Mouse (Mus musculus) megakaryocyte, embryonic 14.5 days (primary cell): ENCODE measurements around the gene Tgfb2. TPM values are rescaled to one million over a fixed set of nuclear protein-coding genes. Genes with fewer than 3 reads are reported as not detected.

Experiments
- H3K27me3 ChIP-seq: replicated peaks from 2 replicates; pipeline ENCODE3; 2012; ENCODE audit warnings: inconsistent platforms
- H3K36me3 ChIP-seq: replicated peaks from 2 replicates; pipeline ENCODE3; 2012; ENCODE audit warnings: low read length, inconsistent platforms, mixed read lengths
- H3K4me1 ChIP-seq: 2 replicates; pipeline ENCODE4 v1.6.1; 2012; ENCODE audit warnings: inconsistent platforms
- H3K4me3 ChIP-seq: replicated peaks from 2 replicates; pipeline ENCODE3; 2012; ENCODE audit warnings: moderate library complexity, mild to moderate bottlenecking, inconsistent platforms
- H3K9me3 ChIP-seq: 2 replicates; pipeline ENCODE4 v1.6.1; 2012; ENCODE audit warnings: inconsistent platforms
- FLI1 ChIP-seq: IDR thresholded peaks from 2 replicates; pipeline ENCODE4 v1.6.1; 2012; ENCODE audit warnings: low read length, inconsistent platforms, mixed read lengths
- GATA1 ChIP-seq: IDR thresholded peaks from 3 replicates; pipeline ENCODE4 v1.6.1; 2012; ENCODE audit warnings: mixed read lengths, low read length, inconsistent platforms, borderline replicate concordance
- polyA plus RNA-seq: library from polyadenylated mRNA; stranded (reverse); fragments of >175 nt; gene quantifications from 2 replicates; pipeline ENCODE4 v1.2.3, GENCODE M21; 2012; ENCODE audit warnings: low replicate concordance; ENCODE audit not compliant: insufficient read depth

Tgfb2 gene
- polyA plus RNA-seq, 1 experiment = not detected

- peaks cover 55% of the 10 kb centered on the region for H3K27me3 ChIP-seq
Observed at GRCm38 (mm10) chr1:186702391-186703255, 3.2 kb downstream of the Tgfb2 start.

GRCm38 (mm10) chr1:186701206-186701905 lies 4.4 kb downstream of the Tgfb2 start:
- Histone ChIP-seq H3K9me3 (peaks cover 13% of the 10 kb centered on the region), H3K4me3 (no peak overlapping the region), H3K4me1 (peaks cover 25% of the 10 kb centered on the region), H3K27me3 (peaks cover 42% of the 10 kb centered on the region), H3K36me3 (no peaks in the 10 kb centered on the region)
- TF ChIP-seq GATA1 (no peak), FLI1 (no peak)

More at GRCm38 (mm10) chr1:186702391-186703255, 3.2 kb downstream of the Tgfb2 start:
- H3K4me3 ChIP-seq = no peak overlapping the region
- TF ChIP-seq FLI1 (no peak), GATA1 (no peak)
- H3K36me3 ChIP-seq = no peaks in the 10 kb centered on the region
- H3K4me1 ChIP-seq = peaks cover 25% of the 10 kb centered on the region
- H3K9me3 ChIP-seq = 0 out of 2 replicates have a peak, but pooled peaks cover under 1% of the 10 kb centered on the region

GRCm38 (mm10) chr1:186700496-186700895 lies 5.3 kb downstream of the Tgfb2 start:
- Histone ChIP-seq H3K36me3 (no peaks in the 10 kb centered on the region), H3K27me3 (peaks cover 33% of the 10 kb centered on the region), H3K4me3 (no peak overlapping the region), H3K9me3 (peaks cover 19% of the 10 kb centered on the region), H3K4me1 (peaks cover 18% of the 10 kb centered on the region)
- TF ChIP-seq GATA1 = no peak
- no peak for TF ChIP-seq FLI1

GRCm38 (mm10) chr1:186698583-186699338 lies 7.0 kb downstream of the Tgfb2 start:
- H3K27me3 ChIP-seq = peaks cover 20% of the 10 kb centered on the region
- TF ChIP-seq GATA1 (no peak), FLI1 (no peak)
- peaks cover 3% of the 10 kb centered on the region for H3K4me1 ChIP-seq
- H3K4me3 ChIP-seq = no peak overlapping the region
- no peaks in the 10 kb centered on the region for H3K36me3 ChIP-seq
- H3K9me3 ChIP-seq = peaks cover 25% of the 10 kb centered on the region

- TF ChIP-seq FLI1 = no peak
- TF ChIP-seq GATA1 = no peak
- Histone ChIP-seq H3K4me1 (no peaks in the 10 kb centered on the region), H3K9me3 (peaks cover 29% of the 10 kb centered on the region), H3K36me3 (no peaks in the 10 kb centered on the region), H3K27me3 (peaks cover 4% of the 10 kb centered on the region), H3K4me3 (no peak overlapping the region)
Observed at GRCm38 (mm10) chr1:186696231-186696630, 9.6 kb downstream of the Tgfb2 start.

- Histone ChIP-seq H3K4me3 (no peak overlapping the region), H3K27me3 (peaks cover 2% of the 10 kb centered on the region), H3K9me3 (peaks cover 34% of the 10 kb centered on the region), H3K4me1 (no peaks in the 10 kb centered on the region), H3K36me3 (no peaks in the 10 kb centered on the region)
- TF ChIP-seq FLI1 = no peak
- TF ChIP-seq GATA1 = no peak
Observed at GRCm38 (mm10) chr1:186695361-186695760, 10.4 kb downstream of the Tgfb2 start.

- no peaks in the 10 kb centered on the region for H3K36me3 ChIP-seq
- no peak overlapping the region for H3K4me3 ChIP-seq
- peaks cover 2% of the 10 kb centered on the region for H3K27me3 ChIP-seq
- H3K4me1 ChIP-seq = no peaks in the 10 kb centered on the region
- TF ChIP-seq GATA1 (no peak), FLI1 (no peak)
- peaks cover 30% of the 10 kb centered on the region for H3K9me3 ChIP-seq
Observed at GRCm38 (mm10) chr1:186692370-186692769, 13.4 kb downstream of the Tgfb2 start.

GRCm38 (mm10) chr1:186691708-186692107 lies 14.1 kb downstream of the Tgfb2 start:
- H3K4me1 ChIP-seq = no peaks in the 10 kb centered on the region
- peaks cover 2% of the 10 kb centered on the region for H3K27me3 ChIP-seq
- H3K9me3 ChIP-seq = peaks cover 24% of the 10 kb centered on the region
- TF ChIP-seq FLI1 (no peak), GATA1 (no peak)
- H3K36me3 ChIP-seq = no peaks in the 10 kb centered on the region
- no peak overlapping the region for H3K4me3 ChIP-seq

- Histone ChIP-seq H3K27me3 (no peaks in the 10 kb centered on the region), H3K36me3 (no peaks in the 10 kb centered on the region), H3K4me3 (no peak overlapping the region), H3K9me3 (peaks cover 43% of the 10 kb centered on the region), H3K4me1 (no peaks in the 10 kb centered on the region)
- TF ChIP-seq FLI1 (no peak), GATA1 (no peak)
Observed at GRCm38 (mm10) chr1:186684041-186684440, 21.7 kb downstream of the Tgfb2 start.

- TF ChIP-seq FLI1 (no peak), GATA1 (no peak)
- Histone ChIP-seq H3K4me3 (no peak overlapping the region), H3K4me1 (no peaks in the 10 kb centered on the region), H3K9me3 (peaks cover 48% of the 10 kb centered on the region), H3K36me3 (no peaks in the 10 kb centered on the region), H3K27me3 (no peaks in the 10 kb centered on the region)
Observed at GRCm38 (mm10) chr1:186682606-186683005, 23.2 kb downstream of the Tgfb2 start.
